Mouse (Mus musculus): Measurements from ENCODE around the gene Eif4e3.

DNA sequence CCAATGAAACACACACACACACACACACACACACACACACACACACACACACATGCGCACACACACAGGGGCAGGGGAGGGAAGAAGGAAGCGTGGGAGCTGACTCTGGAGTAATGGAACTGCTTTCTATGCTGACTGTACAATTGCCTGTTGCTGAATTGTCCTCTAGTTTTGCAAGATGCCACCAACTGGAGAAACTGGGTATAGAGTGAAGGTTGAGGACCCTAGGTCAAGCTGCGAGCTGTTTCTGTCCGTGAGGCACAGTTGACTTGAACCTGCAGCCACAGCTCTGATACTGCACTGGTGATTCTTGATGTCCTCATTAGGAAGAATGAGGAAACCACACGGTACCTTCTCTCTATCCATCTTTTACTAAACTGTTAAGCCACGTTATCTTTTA is 49.3 kb upstream of the Eif4e3 start:
- TF ChIP-seq CTCF (IDR thresholded peaks at IDR 0.05; ENCODE audit: low read depth): no peak
- no peak for TF ChIP-seq EP300 (IDR thresholded peaks at IDR 0.05; ENCODE audit: low read depth)
